Comparison of ENCODE assay signal across 8 mouse cellular contexts in genomic region chr3:137863330-137864123, GRCm38 (mm10). TPM values are rescaled to one million over a fixed set of nuclear protein-coding genes. Genes with fewer than 3 reads are reported as not detected.
DNase-seq lines count a peak whose midpoint lies in the region; ATAC-seq and TF ChIP-seq lines count a peak whose summit lies in the region.

No protein-coding gene starts in this region.

- no peaks in the 10 kb centered on the region for H3K9me3 ChIP-seq in heart, embryonic 11.5 days (replicated peaks; ENCODE audit: control insufficient read depth, low read length)
- no peaks in the 10 kb centered on the region for H3K9me3 ChIP-seq in E14TG2a.4 (ENCODE audit: low read length)
- H3K9me3 ChIP-seq in forebrain, embryonic 12.5 days = no peaks in the 10 kb centered on the region
- H3K9me3 ChIP-seq in limb, embryonic 15.5 days = no peaks in the 10 kb centered on the region

- peak overlapping the region; percentile 65 for H3K4me2 ChIP-seq in heart, embryonic 11.5 days
- peak overlapping the region; percentile 54 for H3K4me2 ChIP-seq in forebrain, embryonic 12.5 days
- H3K4me2 ChIP-seq in limb, embryonic 15.5 days = peak overlapping the region; percentile 60

- H3K36me3 ChIP-seq in heart, embryonic 11.5 days (ENCODE audit: control insufficient read depth, insufficient read depth, low read length) = no peaks in the 10 kb centered on the region
- peaks cover 20% of the 10 kb centered on the region for H3K36me3 ChIP-seq in E14TG2a.4 (ENCODE audit: insufficient read depth, low read length)
- peaks cover 9% of the 10 kb centered on the region for H3K36me3 ChIP-seq in forebrain, embryonic 12.5 days (replicated peaks)
- 0 out of 2 replicates have a peak, but pooled peaks cover 3% of the 10 kb centered on the region for H3K36me3 ChIP-seq in limb, embryonic 15.5 days

- DNase-seq in heart, postnatal 4 days = no peak
- DNase-seq in telencephalon, adult 2 months (ENCODE audit: low read depth, low spot score) = peak; percentile 27
- no peak for DNase-seq in retina, embryonic 14.5 days (ENCODE audit: low spot score)
- no peak for DNase-seq in adrenal gland, postnatal 10 days

- H3K9ac ChIP-seq in heart, embryonic 11.5 days (ENCODE audit: low read depth, low read length) = peak overlapping the region; percentile 74
- H3K9ac ChIP-seq in forebrain, embryonic 12.5 days = peak overlapping the region; percentile 63
- peak overlapping the region; percentile 53 for H3K9ac ChIP-seq in limb, embryonic 15.5 days

- no peak for TF ChIP-seq CTCF in E14TG2a.4 (conservative IDR thresholded peaks at IDR 0.05; ENCODE audit: low read length)

- WGBS in heart, embryonic 11.5 days (ENCODE audit: insufficient replicate concordance) = 38% methylated on average over 22 of the region's 22 CpGs
- 40% methylated on average over 22 of the region's 22 CpGs for WGBS in forebrain, embryonic 12.5 days
- 31% methylated on average over 22 of the region's 22 CpGs for WGBS in limb, embryonic 15.5 days

- peak overlapping the region; percentile 92 for H3K27ac ChIP-seq in heart, embryonic 11.5 days (ENCODE audit: low read depth, low read length)
- H3K27ac ChIP-seq in forebrain, embryonic 12.5 days = peak overlapping the region; percentile 99
- H3K27ac ChIP-seq in limb, embryonic 15.5 days = peak overlapping the region; percentile 87

- no peak; the same call in 1 of the 2 replicates for ATAC-seq in heart, embryonic 11.5 days (replicated peaks; ENCODE audit: insufficient number of reproducible peaks, low FRiP score, low TSS enrichment)
- no peak for ATAC-seq in forebrain, embryonic 12.5 days (ENCODE audit: low FRiP score)
- no peak for ATAC-seq in limb, embryonic 15.5 days (ENCODE audit: insufficient number of reproducible peaks, low FRiP score, low TSS enrichment, low read depth)

- H3K4me3 ChIP-seq in heart, embryonic 11.5 days (ENCODE audit: low read depth, low read length) = peak overlapping the region; percentile 89
- H3K4me3 ChIP-seq in E14TG2a.4 (replicated peaks; ENCODE audit: low read length) = peak overlapping the region; percentile 94
- H3K4me3 ChIP-seq in forebrain, embryonic 12.5 days (replicated peaks) = peak overlapping the region; percentile 89
- peak overlapping the region; percentile 80 for H3K4me3 ChIP-seq in limb, embryonic 15.5 days

- 0 out of 2 replicates have a peak, but pooled peaks cover 3% of the 10 kb centered on the region for H3K4me1 ChIP-seq in heart, embryonic 11.5 days (ENCODE audit: control insufficient read depth, insufficient read depth, low read length)
- H3K4me1 ChIP-seq in E14TG2a.4 (replicated peaks; ENCODE audit: low read depth, low read length) = peaks cover 16% of the 10 kb centered on the region
- peaks cover 23% of the 10 kb centered on the region for H3K4me1 ChIP-seq in forebrain, embryonic 12.5 days
- peaks cover 17% of the 10 kb centered on the region for H3K4me1 ChIP-seq in limb, embryonic 15.5 days

- H3K27me3 ChIP-seq in heart, embryonic 11.5 days (ENCODE audit: control insufficient read depth, insufficient read depth, low read length) = no peaks in the 10 kb centered on the region
- H3K27me3 ChIP-seq in E14TG2a.4 (ENCODE audit: insufficient read depth, low read length) = no peaks in the 10 kb centered on the region
- no peaks in the 10 kb centered on the region for H3K27me3 ChIP-seq in forebrain, embryonic 12.5 days
- H3K27me3 ChIP-seq in limb, embryonic 15.5 days = no peaks in the 10 kb centered on the region

RNA-seq across cellular contexts. Expression of gene H2afz, which starts 0.8 kb away (rescaled TPM):
- 1,327 and 1,370 TPM in 2 replicates for polyA plus RNA-seq in heart, embryonic 11.5 days (2014; fragmentation: Nextera tagmentation; extraction: Ambion mirVana)
- 100 to 1,000 TPM; 306 to 315 TPM for total RNA-seq in heart, postnatal 4 days (2021)
- polyA plus RNA-seq in forebrain, embryonic 12.5 days (2016; fragmentation: Nextera tagmentation; extraction: Ambion mirVana) = 2,961 and 3,101 TPM in 2 replicates
- polyA plus RNA-seq in limb, embryonic 15.5 days (2015; fragmentation: Nextera tagmentation; extraction: Ambion mirVana) = 1,142 and 1,223 TPM in 2 replicates
- total RNA-seq in adrenal gland, postnatal 10 days (2021) = 100 to 1,000 TPM; 246 to 278 TPM

RNA-seq across cellular contexts. Expression of gene Dnajb14, which starts 3.9 kb away (rescaled TPM):
- polyA plus RNA-seq in heart, embryonic 11.5 days (2014; fragmentation: Nextera tagmentation; extraction: Ambion mirVana) = 12.7 and 17.2 TPM in 2 replicates
- total RNA-seq in heart, postnatal 4 days (2021) = 10 to 100 TPM; 10.6 to 11.8 TPM
- polyA plus RNA-seq in forebrain, embryonic 12.5 days (2016; fragmentation: Nextera tagmentation; extraction: Ambion mirVana) = 10.9 and 11.2 TPM in 2 replicates
- 11.1 and 11.6 TPM in 2 replicates for polyA plus RNA-seq in limb, embryonic 15.5 days (2015; fragmentation: Nextera tagmentation; extraction: Ambion mirVana)
- total RNA-seq in adrenal gland, postnatal 10 days (2021) = 10 to 100 TPM; 15.3 to 16.3 TPM

RNA-seq across cellular contexts. Expression of gene Lamtor3, which starts 54.8 kb away (rescaled TPM):
- polyA plus RNA-seq in heart, embryonic 11.5 days (2014; fragmentation: Nextera tagmentation; extraction: Ambion mirVana) = 97.0 and 97.2 TPM in 2 replicates
- total RNA-seq in heart, postnatal 4 days (2021) = 10 to 100 TPM; 74.1 to 79.4 TPM
- polyA plus RNA-seq in forebrain, embryonic 12.5 days (2016; fragmentation: Nextera tagmentation; extraction: Ambion mirVana) = 103 and 106 TPM in 2 replicates
- 116 TPM in 2 replicates for polyA plus RNA-seq in limb, embryonic 15.5 days (2015; fragmentation: Nextera tagmentation; extraction: Ambion mirVana)
- total RNA-seq in adrenal gland, postnatal 10 days (2021) = 10 to 100 TPM; 68.6 to 72.0 TPM
